Mouse (Mus musculus) intestine, embryonic 14.5 days (tissue): ENCODE measurements around the gene Pcgf1. TPM values are rescaled to one million over a fixed set of nuclear protein-coding genes. Genes with fewer than 3 reads are reported as not detected.

Source experiments
- ATAC-seq: fragments of 200-750 bp; cut with Nextera tagmentation; replicated peaks from 2 replicates; pipeline ENCODE4 v1.8.0; 2017; ENCODE audit warnings: low read depth, moderate number of reproducible peaks, moderate TSS enrichment, moderate library complexity; ENCODE audit not compliant: low FRiP score, low TSS enrichment
- DNase-seq: peaks from one replicate; pipeline ENCODE4 v3.0.0-alpha.2; 2018; ENCODE audit warnings: low spot score
- H3K27ac ChIP-seq: fragments of 300-500 bp; sonication (generic); 2 replicates; pipeline ENCODE4 v1.5.1; 2014; ENCODE audit warnings: low read depth, mild to moderate bottlenecking, control low read depth
- H3K27me3 ChIP-seq: fragments of 300-500 bp; sonication (generic); replicated peaks from 2 replicates; pipeline ENCODE4 v1.6.1; 2014; ENCODE audit warnings: low read length, control low read depth; ENCODE audit not compliant: control insufficient read depth, insufficient read depth
- H3K36me3 ChIP-seq: fragments of 300-500 bp; sonication (generic); 2 replicates; pipeline ENCODE4 v1.6.1; 2014; ENCODE audit warnings: low read length, control low read depth; ENCODE audit not compliant: control insufficient read depth, insufficient read depth
- H3K4me1 ChIP-seq: fragments of 300-500 bp; sonication (generic); replicated peaks from 2 replicates; pipeline ENCODE4 v1.6.1; 2014; ENCODE audit warnings: low read length, control low read depth, mixed read lengths; ENCODE audit not compliant: control insufficient read depth, insufficient read depth
- H3K4me2 ChIP-seq: fragments of 300-500 bp; sonication (generic); 2 replicates; pipeline ENCODE4 v1.6.1; 2014; ENCODE audit warnings: low read length
- H3K4me3 ChIP-seq: fragments of 300-500 bp; sonication (generic); 2 replicates; pipeline ENCODE4 v1.5.1; 2014; ENCODE audit warnings: low read depth, low read length, control low read depth, mixed read lengths
- H3K9ac ChIP-seq: fragments of 300-500 bp; sonication (generic); 2 replicates; pipeline ENCODE4 v1.6.1; 2014; ENCODE audit warnings: mild to moderate bottlenecking, low read length
- H3K9me3 ChIP-seq: fragments of 300-500 bp; sonication (generic); 2 replicates; pipeline ENCODE4 v1.6.1; 2016; ENCODE audit warnings: low read length, control low read depth; ENCODE audit not compliant: control insufficient read depth
- WGBS: fragments of 180-500 bp; shearing (Covaris S2); extraction: QIAGEN DNeasy Blood & Tissue Kit; methylation state at CpG from one replicate; pipeline ENCODE4 v1.1.7; 2014; 5-methylcytosine and 5-hydroxymethylcytosine counted together
- polyA plus RNA-seq: library from polyadenylated mRNA; unstranded; fragments of >200 nt; fragmentation: Nextera tagmentation; extraction: Ambion mirVana; gene quantifications from 2 replicates; pipeline ENCODE4 v1.2.1, GENCODE M21; 2014

Pcgf1 gene
- polyA plus RNA-seq, 1 experiment from 2014 or later, result 45.5 TPM

GRCm38 (mm10) chr6:83069488-83070246 is 8.0 kb upstream of the Pcgf1 start:
- H3K27ac ChIP-seq, result no peak overlapping the region
- H3K9me3 ChIP-seq, result no peaks in the 10 kb centered on the region
- H3K4me1 ChIP-seq, result no peaks in the 10 kb centered on the region; the same call in none of the 2 replicates
- H3K4me2 ChIP-seq, result no peak overlapping the region
- DNase-seq (peak; percentile 74), ATAC-seq (peak; percentile 25)
- peaks cover 98% of the 10 kb centered on the region for H3K27me3 ChIP-seq
- no peaks in the 10 kb centered on the region for H3K36me3 ChIP-seq
- WGBS, result 2% methylated on average over 68 of the region's 69 CpGs
- H3K4me3 ChIP-seq, result peak overlapping the region; percentile 24
- H3K9ac ChIP-seq, result peak overlapping the region; percentile 15

GRCm38 (mm10) chr6:83070247-83070310 is 7.6 kb upstream of the Pcgf1 start, which contains the start of gene Tlx2:
Gene Tlx2 (minus strand): TSS chr6:83070293.
- Histone ChIP-seq H3K27me3 (peaks cover 98% of the 10 kb centered on the region), H3K4me3 (peak within 1 kb of the TSS; percentile 24), H3K36me3 (no peaks in the 10 kb centered on the region), H3K27ac (peak within 1 kb of the TSS; percentile 34; the same call in 1 of the 2 replicates), H3K9ac (peak within 1 kb of the TSS; percentile 15), H3K4me2 (no peak within 1 kb of the TSS), H3K9me3 (no peaks in the 10 kb centered on the region), H3K4me1 (no peaks in the 10 kb centered on the region; the same call in none of the 2 replicates)
- ATAC-seq (no peak), DNase-seq (no peak)
- WGBS, result 0% methylated on average over 10 of the region's 10 CpGs

GRCm38 (mm10) chr6:83070311-83071219 is 7.1 kb upstream of the Pcgf1 start:
- Histone ChIP-seq H3K27ac (peak overlapping the region; percentile 34; the same call in 1 of the 2 replicates), H3K27me3 (peaks cover 98% of the 10 kb centered on the region), H3K4me1 (no peaks in the 10 kb centered on the region; the same call in none of the 2 replicates), H3K4me3 (peak overlapping the region; percentile 24), H3K9ac (no peak overlapping the region), H3K4me2 (no peak overlapping the region), H3K9me3 (no peaks in the 10 kb centered on the region), H3K36me3 (no peaks in the 10 kb centered on the region)
- DNase-seq (peak; percentile 90), ATAC-seq (peak; percentile 53)
- under 1% methylated on average over 53 of the region's 58 CpGs for WGBS

GRCm38 (mm10) chr6:83071220-83071619 is 6.4 kb upstream of the Pcgf1 start:
- peak; percentile 72 for ATAC-seq
- under 1% methylated on average over 22 of the region's 24 CpGs for WGBS
- Histone ChIP-seq H3K4me2 (no peak overlapping the region; the same call in 1 of the 2 replicates), H3K36me3 (no peaks in the 10 kb centered on the region), H3K27ac (no peak overlapping the region), H3K9ac (no peak overlapping the region), H3K27me3 (peaks cover 98% of the 10 kb centered on the region), H3K9me3 (no peaks in the 10 kb centered on the region), H3K4me3 (peak overlapping the region; percentile 24; the same call in 1 of the 2 replicates), H3K4me1 (no peaks in the 10 kb centered on the region; the same call in none of the 2 replicates)
- DNase-seq, result peak; percentile 71

- no peak overlapping the region for H3K4me2 ChIP-seq
- ATAC-seq (no peak), DNase-seq (no peak)
- H3K9ac ChIP-seq, result no peak overlapping the region
- H3K4me3 ChIP-seq, result no peak overlapping the region
- H3K27ac ChIP-seq, result no peak overlapping the region
- peaks cover 2% of the 10 kb centered on the region; the same call in 1 of the 2 replicates for H3K36me3 ChIP-seq
- WGBS, result 16% methylated on average over 2 of the region's 2 CpGs
- peaks cover 71% of the 10 kb centered on the region for H3K27me3 ChIP-seq
- peaks cover 12% of the 10 kb centered on the region for H3K4me1 ChIP-seq
- H3K9me3 ChIP-seq, result no peaks in the 10 kb centered on the region
These were observed 2.7 kb upstream of the Pcgf1 start for GRCm38 (mm10) chr6:83074979-83075378.

GRCm38 (mm10) chr6:83078324-83078858 is 722 bp downstream of the Pcgf1 start:
- DNase-seq, result peak; percentile 100
- Histone ChIP-seq H3K27ac (peak overlapping the region; percentile 77), H3K4me3 (peak overlapping the region; percentile 73), H3K36me3 (peaks cover 17% of the 10 kb centered on the region), H3K27me3 (peaks cover 48% of the 10 kb centered on the region), H3K9me3 (no peaks in the 10 kb centered on the region), H3K9ac (peak overlapping the region; percentile 68), H3K4me1 (peaks cover 12% of the 10 kb centered on the region), H3K4me2 (peak overlapping the region; percentile 96)
- under 1% methylated on average over 46 of the region's 46 CpGs for WGBS
- peak; percentile 90 for ATAC-seq

- 93% methylated on average over 5 of the region's 5 CpGs for WGBS
- no peak overlapping the region for H3K4me3 ChIP-seq
- peaks cover 12% of the 10 kb centered on the region for H3K4me1 ChIP-seq
- H3K27ac ChIP-seq, result no peak overlapping the region
- no peak for ATAC-seq
- peaks cover 17% of the 10 kb centered on the region for H3K36me3 ChIP-seq
- H3K9ac ChIP-seq, result no peak overlapping the region
- peaks cover 48% of the 10 kb centered on the region for H3K27me3 ChIP-seq
- no peak overlapping the region for H3K4me2 ChIP-seq
- DNase-seq, result no peak
- H3K9me3 ChIP-seq, result no peaks in the 10 kb centered on the region
These were observed 2.5 kb downstream of the Pcgf1 start for GRCm38 (mm10) chr6:83080210-83080609.

- DNase-seq (no peak), ATAC-seq (no peak)
- peaks cover 19% of the 10 kb centered on the region for H3K4me1 ChIP-seq
- no peak overlapping the region for H3K27ac ChIP-seq
- peaks cover 59% of the 10 kb centered on the region for H3K27me3 ChIP-seq
- no peaks in the 10 kb centered on the region for H3K9me3 ChIP-seq
- H3K4me3 ChIP-seq, result no peak overlapping the region
- no peak overlapping the region for H3K4me2 ChIP-seq
- WGBS, result 21% methylated on average over 5 of the region's 5 CpGs
- H3K36me3 ChIP-seq, result peaks cover 17% of the 10 kb centered on the region
- no peak overlapping the region for H3K9ac ChIP-seq
These were observed 5.8 kb downstream of the Pcgf1 start for GRCm38 (mm10) chr6:83083497-83083896.
